Mouse (Mus musculus) heart, embryonic 13.5 days (tissue): ENCODE measurements around the gene Gpr137. TPM values are rescaled to one million over a fixed set of nuclear protein-coding genes. Genes with fewer than 3 reads are reported as not detected.
"Not testable (repeated sequence)": the region's sequence is repeated elsewhere in the genome, so short reads cannot be mapped to it uniquely, and the experiment has no call there.

Source experiments
- ATAC-seq: fragments of 200-750 bp; cut with Nextera tagmentation; 2 replicates; pipeline ENCODE4 v1.8.0; 2017; ENCODE audit warnings: moderate TSS enrichment; ENCODE audit not compliant: insufficient number of reproducible peaks, low FRiP score, low TSS enrichment; ENCODE audit errors: extremely low read depth
- H3K27ac ChIP-seq: fragments of 300-500 bp; sonication (generic); replicated peaks from 2 replicates; pipeline ENCODE4 v1.5.1; 2015; ENCODE audit warnings: moderate library complexity, mild to moderate bottlenecking, inconsistent platforms
- H3K27me3 ChIP-seq: fragments of 300-500 bp; sonication (generic); replicated peaks from 2 replicates; pipeline ENCODE4 v1.6.1; 2015; ENCODE audit warnings: mild to moderate bottlenecking, inconsistent platforms
- H3K36me3 ChIP-seq: fragments of 300-500 bp; sonication (generic); 2 replicates; pipeline ENCODE4 v1.6.1; 2015; ENCODE audit warnings: mild to moderate bottlenecking, inconsistent platforms
- H3K4me1 ChIP-seq: fragments of 300-500 bp; sonication (generic); 2 replicates; pipeline ENCODE4 v1.6.1; 2015; ENCODE audit warnings: inconsistent platforms
- H3K4me2 ChIP-seq: fragments of 300-500 bp; sonication (generic); 2 replicates; pipeline ENCODE4 v1.6.1; 2015; ENCODE audit warnings: inconsistent platforms, mild to moderate bottlenecking, moderate library complexity
- H3K4me3 ChIP-seq: fragments of 300-500 bp; sonication (generic); 2 replicates; pipeline ENCODE4 v1.5.1; 2015; ENCODE audit warnings: moderate library complexity, mild to moderate bottlenecking, inconsistent platforms
- H3K9ac ChIP-seq: fragments of 300-500 bp; sonication (generic); 2 replicates; pipeline ENCODE4 v1.6.1; 2015; ENCODE audit warnings: inconsistent platforms, mild to moderate bottlenecking, moderate library complexity
- H3K9me3 ChIP-seq: fragments of 300-500 bp; sonication (generic); 2 replicates; pipeline ENCODE4 v1.6.1; 2016; ENCODE audit warnings: inconsistent platforms
- WGBS: fragments of 180-500 bp; shearing (Covaris S2); methylation state at CpG from one replicate; pipeline ENCODE4 v1.1.7; 2015; ENCODE audit warnings: mixed read lengths; 5-methylcytosine and 5-hydroxymethylcytosine counted together
- polyA plus RNA-seq: library from polyadenylated mRNA; unstranded; fragments of >200 nt; fragmentation: Nextera tagmentation; extraction: Ambion mirVana; gene quantifications from 2 replicates; pipeline ENCODE4 v1.2.1, GENCODE M21; 2015

Gpr137 gene
- polyA plus RNA-seq, result 18.6 and 19.6 TPM in 2 replicates

GRCm38 (mm10) chr19:6942249-6942691 is at the start of gene Gpr137:
TSS of gene Gpr137 (minus strand) at chr19:6942480.
- Histone ChIP-seq H3K27ac (peak within 1 kb of the TSS; percentile 97), H3K27me3 (no peaks in the 10 kb centered on the region), H3K36me3 (peaks cover 30% of the 10 kb centered on the region), H3K9ac (peak within 1 kb of the TSS; percentile 87), H3K9me3 (no peaks in the 10 kb centered on the region), H3K4me2 (peak within 1 kb of the TSS; percentile 100), H3K4me3 (peak within 1 kb of the TSS; percentile 67), H3K4me1 (peaks cover 30% of the 10 kb centered on the region)
- peak; percentile 84 for ATAC-seq
- under 1% methylated on average over 27 of the region's 27 CpGs for WGBS

GRCm38 (mm10) chr19:6991166-6991565 is 48.9 kb upstream of the Gpr137 start:
- Histone ChIP-seq H3K9ac (peak overlapping the region; percentile 92; the same call in 1 of the 2 replicates), H3K4me1 (peaks cover 46% of the 10 kb centered on the region), H3K4me3 (peak overlapping the region; percentile 64; the same call in 1 of the 2 replicates), H3K4me2 (peak overlapping the region; percentile 92)
- not testable (repeated sequence) for H3K27ac ChIP-seq, H3K36me3 ChIP-seq, ATAC-seq, H3K9me3 ChIP-seq, H3K27me3 ChIP-seq
- 85% methylated on average over 6 of the region's 6 CpGs for WGBS

- ATAC-seq, result no peak
- Histone ChIP-seq H3K4me2 (no peak overlapping the region), H3K9ac (no peak overlapping the region), H3K36me3 (peaks cover 10% of the 10 kb centered on the region), H3K27ac (no peak overlapping the region), H3K9me3 (no peaks in the 10 kb centered on the region), H3K27me3 (no peaks in the 10 kb centered on the region), H3K4me1 (peaks cover 50% of the 10 kb centered on the region), H3K4me3 (no peak overlapping the region)
- WGBS, result 94% methylated on average over 6 of the region's 6 CpGs
Observed at GRCm38 (mm10) chr19:6990712-6991111, 48.4 kb upstream of the Gpr137 start.

GRCm38 (mm10) chr19:6989251-6989650 is 47.0 kb upstream of the Gpr137 start:
- Histone ChIP-seq H3K4me2 (no peak overlapping the region), H3K36me3 (peaks cover 23% of the 10 kb centered on the region), H3K9me3 (no peaks in the 10 kb centered on the region), H3K27ac (no peak overlapping the region), H3K4me1 (peaks cover 46% of the 10 kb centered on the region), H3K27me3 (no peaks in the 10 kb centered on the region), H3K4me3 (no peak overlapping the region), H3K9ac (no peak overlapping the region)
- WGBS, result 86% methylated on average over 8 of the region's 8 CpGs
- ATAC-seq, result no peak

GRCm38 (mm10) chr19:6987904-6988285 is 45.6 kb upstream of the Gpr137 start:
- H3K4me3 ChIP-seq, result peak overlapping the region; percentile 88
- no peak for ATAC-seq
- peaks cover 36% of the 10 kb centered on the region for H3K36me3 ChIP-seq
- H3K9ac ChIP-seq, result peak overlapping the region; percentile 100
- peak overlapping the region; percentile 98 for H3K27ac ChIP-seq
- WGBS, result 3% methylated on average over 8 of the region's 8 CpGs
- H3K27me3 ChIP-seq, result no peaks in the 10 kb centered on the region
- peak overlapping the region; percentile 75 for H3K4me2 ChIP-seq
- H3K4me1 ChIP-seq, result peaks cover 37% of the 10 kb centered on the region
- H3K9me3 ChIP-seq, result no peaks in the 10 kb centered on the region

GRCm38 (mm10) chr19:6987061-6987903 is 45.0 kb upstream of the Gpr137 start, which contains the start of gene Vegfb:
TSS of gene Vegfb (minus strand) at chr19:6987651.
- Histone ChIP-seq H3K9me3 (no peaks in the 10 kb centered on the region), H3K4me3 (peak within 1 kb of the TSS; percentile 88), H3K27ac (peak within 1 kb of the TSS; percentile 98), H3K27me3 (no peaks in the 10 kb centered on the region), H3K36me3 (peaks cover 43% of the 10 kb centered on the region), H3K9ac (peak within 1 kb of the TSS; percentile 100), H3K4me2 (peak within 1 kb of the TSS; percentile 75), H3K4me1 (peaks cover 36% of the 10 kb centered on the region)
- WGBS, result under 1% methylated on average over 52 of the region's 85 CpGs
- ATAC-seq, result peak; percentile 44

- Histone ChIP-seq H3K27ac (peak overlapping the region; percentile 98), H3K36me3 (peaks cover 54% of the 10 kb centered on the region), H3K4me3 (peak overlapping the region; percentile 88), H3K4me1 (peaks cover 36% of the 10 kb centered on the region), H3K9ac (peak overlapping the region; percentile 100), H3K4me2 (peak overlapping the region; percentile 75), H3K9me3 (no peaks in the 10 kb centered on the region), H3K27me3 (no peaks in the 10 kb centered on the region)
- ATAC-seq, result no peak
- 65% methylated on average over 10 of the region's 10 CpGs for WGBS
Observed at GRCm38 (mm10) chr19:6985951-6986708, 43.9 kb upstream of the Gpr137 start.

- Histone ChIP-seq H3K4me3 (no peak overlapping the region), H3K9ac (peak overlapping the region; percentile 100; the same call in 1 of the 2 replicates), H3K36me3 (peaks cover 54% of the 10 kb centered on the region), H3K27me3 (no peaks in the 10 kb centered on the region), H3K9me3 (no peaks in the 10 kb centered on the region), H3K4me1 (peaks cover 40% of the 10 kb centered on the region), H3K4me2 (peak overlapping the region; percentile 75; the same call in 1 of the 2 replicates), H3K27ac (no peak overlapping the region)
- 81% methylated on average over 19 of the region's 19 CpGs for WGBS
- no peak for ATAC-seq
Observed at GRCm38 (mm10) chr19:6985300-6985699, 43.0 kb upstream of the Gpr137 start.

GRCm38 (mm10) chr19:6983621-6984020 is 41.3 kb upstream of the Gpr137 start:
- WGBS, result 94% methylated on average over 5 of the region's 5 CpGs
- H3K27ac ChIP-seq, result no peak overlapping the region
- H3K4me2 ChIP-seq, result no peak overlapping the region
- peaks cover 48% of the 10 kb centered on the region for H3K4me1 ChIP-seq
- no peaks in the 10 kb centered on the region for H3K9me3 ChIP-seq
- no peak for ATAC-seq
- H3K9ac ChIP-seq, result no peak overlapping the region
- no peak overlapping the region for H3K4me3 ChIP-seq
- H3K27me3 ChIP-seq, result no peaks in the 10 kb centered on the region
- H3K36me3 ChIP-seq, result peaks cover 51% of the 10 kb centered on the region

GRCm38 (mm10) chr19:6981465-6981864 is 39.2 kb upstream of the Gpr137 start:
- ATAC-seq, result no peak
- Histone ChIP-seq H3K9ac (peak overlapping the region; percentile 94), H3K4me1 (peaks cover 56% of the 10 kb centered on the region), H3K4me3 (peak overlapping the region; percentile 82), H3K4me2 (peak overlapping the region; percentile 87), H3K36me3 (peaks cover 72% of the 10 kb centered on the region), H3K9me3 (no peaks in the 10 kb centered on the region), H3K27me3 (no peaks in the 10 kb centered on the region), H3K27ac (peak overlapping the region; percentile 97)
- WGBS, result 85% methylated on average over 4 of the region's 4 CpGs
